Mouse (Mus musculus): ENCODE data around the gene Pold4.
A peak's percentile ranks its signal among the peaks of the same experiment; 100 is the strongest.

Gene Pold4

GRCm38 (mm10) chr19:4264171-4264780 lies 32.6 kb downstream of the Pold4 start:
- no peak for ATAC-seq (ENCODE audit: insufficient number of reproducible peaks, low FRiP score, low TSS enrichment)

- no peak for ATAC-seq (ENCODE audit: insufficient number of reproducible peaks, low FRiP score, low TSS enrichment)
Measured at GRCm38 (mm10) chr19:4265956-4266355, 34.3 kb downstream of the Pold4 start.

GRCm38 (mm10) chr19:4268566-4269361 lies 37.1 kb downstream of the Pold4 start, which contains the start of gene Ssh3:
Ssh3 (minus strand) TSS chr19:4269180.
- ATAC-seq (ENCODE audit: insufficient number of reproducible peaks, low FRiP score, low TSS enrichment), result peak; percentile 78

GRCm38 (mm10) chr19:4270187-4270586 lies 38.5 kb downstream of the Pold4 start:
- no peak for ATAC-seq (ENCODE audit: insufficient number of reproducible peaks, low FRiP score, low TSS enrichment)

- no peak for ATAC-seq (ENCODE audit: insufficient number of reproducible peaks, low FRiP score, low TSS enrichment)
Measured at GRCm38 (mm10) chr19:4270972-4271371, 39.3 kb downstream of the Pold4 start.

GRCm38 (mm10) chr19:4279487-4279886 lies 47.8 kb downstream of the Pold4 start:
- ATAC-seq (ENCODE audit: insufficient number of reproducible peaks, low FRiP score, low TSS enrichment), result no peak

GRCm38 (mm10) chr19:4280425-4280824 lies 48.7 kb downstream of the Pold4 start:
- ATAC-seq (ENCODE audit: insufficient number of reproducible peaks, low FRiP score, low TSS enrichment), result no peak

- ATAC-seq (ENCODE audit: insufficient number of reproducible peaks, low FRiP score, low TSS enrichment), result peak; percentile 62; the same call in 1 of the 2 replicates
Measured at GRCm38 (mm10) chr19:4282898-4283553, 51.3 kb downstream of the Pold4 start, which contains the start of gene Ankrd13d. Ankrd13d (minus strand) TSS chr19:4283137.

All from cerebellum, adult (tissue).